ENCODE assay signal across 8 mouse cellular contexts in genomic region chr11:50292190-50292855, GRCm38 (mm10). TPM values are rescaled to one million over a fixed set of nuclear protein-coding genes. Genes with fewer than 3 reads are reported as not detected.
A peak's percentile ranks its signal among the peaks of the same experiment; 100 is the strongest.
DNase-seq lines count a peak whose midpoint lies in the region; ATAC-seq and TF ChIP-seq lines count a peak whose summit lies in the region.

Gene Maml1 (minus strand): TSS chr11:50292311.

- WGBS in forebrain, embryonic 11.5 days = under 1% methylated on average over 45 of the region's 45 CpGs
- WGBS in heart, embryonic 16.5 days = under 1% methylated on average over 45 of the region's 45 CpGs
- under 1% methylated on average over 45 of the region's 45 CpGs for WGBS in liver, embryonic 15.5 days (ENCODE audit: insufficient replicate concordance)
- under 1% methylated on average over 45 of the region's 45 CpGs for WGBS in neural tube, embryonic 12.5 days

- peaks cover 39% of the 10 kb centered on the region for H3K79me2 ChIP-seq in CH12.LX (replicated peaks; ENCODE audit: control insufficient read depth, extremely low read depth, insufficient read depth, poor library complexity, severe bottlenecking)

- ATAC-seq in forebrain, embryonic 11.5 days (replicated peaks; ENCODE audit: low FRiP score) = peak; percentile 98
- ATAC-seq in heart, embryonic 16.5 days (replicated peaks; ENCODE audit: extremely low read depth, insufficient read depth, low FRiP score) = peak; percentile 99
- ATAC-seq in liver, embryonic 15.5 days (ENCODE audit: insufficient read depth) = peak; percentile 94
- peak; percentile 98 for ATAC-seq in neural tube, embryonic 12.5 days (ENCODE audit: low FRiP score, low read depth)

- TF ChIP-seq EP300 in CH12.LX (IDR thresholded peaks at IDR 0.05; ENCODE audit: low read length) = no peak

- DNase-seq in CH12.LX (ENCODE audit: extremely low read depth) = peak; percentile 100
- peak; percentile 97 for DNase-seq in c-Kit-positive CD71-positive TER-119-negative erythroid progenitor cells, embryonic 14.5 days (ENCODE audit: low read depth)
- DNase-seq in forebrain, embryonic 11.5 days (ENCODE audit: low spot score) = peak; percentile 99
- peak; percentile 98 to 99 for DNase-seq in kidney, postnatal 36 days
- DNase-seq in telencephalon, adult 2 months (ENCODE audit: low read depth, low spot score) = peak; percentile 98

- no peaks in the 10 kb centered on the region for H3K27me3 ChIP-seq in CH12.LX (replicated peaks)
- no peaks in the 10 kb centered on the region for H3K27me3 ChIP-seq in forebrain, embryonic 11.5 days (ENCODE audit: control insufficient read depth, insufficient read depth, low read length)
- no peaks in the 10 kb centered on the region for H3K27me3 ChIP-seq in heart, embryonic 16.5 days (ENCODE audit: control insufficient read depth, insufficient read depth, low read length)
- no peaks in the 10 kb centered on the region for H3K27me3 ChIP-seq in liver, embryonic 15.5 days
- no peaks in the 10 kb centered on the region for H3K27me3 ChIP-seq in neural tube, embryonic 12.5 days (replicated peaks)

- peaks cover 7% of the 10 kb centered on the region for H3K9me3 ChIP-seq in CH12.LX (replicated peaks; ENCODE audit: low read length)
- no peaks in the 10 kb centered on the region for H3K9me3 ChIP-seq in forebrain, embryonic 11.5 days (ENCODE audit: control insufficient read depth, low read length)
- H3K9me3 ChIP-seq in heart, embryonic 16.5 days (replicated peaks; ENCODE audit: control insufficient read depth, low read length) = no peaks in the 10 kb centered on the region
- H3K9me3 ChIP-seq in liver, embryonic 15.5 days (replicated peaks) = no peaks in the 10 kb centered on the region
- H3K9me3 ChIP-seq in neural tube, embryonic 12.5 days = no peaks in the 10 kb centered on the region

- peaks cover 36 to 66% of the 10 kb centered on the region in 2 experiments for H3K36me3 ChIP-seq in CH12.LX (replicated peaks in 1 of 2; ENCODE audit: control insufficient read depth in 1 of 2, insufficient read depth in 1 of 2, low read length in 1 of 2)
- H3K36me3 ChIP-seq in forebrain, embryonic 11.5 days (ENCODE audit: control insufficient read depth, insufficient read depth, low read length) = peaks cover 3% of the 10 kb centered on the region; the same call in 1 of the 2 replicates
- peaks cover 25% of the 10 kb centered on the region for H3K36me3 ChIP-seq in heart, embryonic 16.5 days (ENCODE audit: control insufficient read depth, insufficient read depth)
- H3K36me3 ChIP-seq in liver, embryonic 15.5 days (replicated peaks) = peaks cover 53% of the 10 kb centered on the region
- peaks cover 19% of the 10 kb centered on the region for H3K36me3 ChIP-seq in neural tube, embryonic 12.5 days

- in situ Hi-C loops in CH12.LX (cut with MboI; ENCODE audit: low pct_ligation_motif_present, low pct_unique_long_range_greater_than_20kb, low sequenced_read_pairs) = no loop called here

- TF ChIP-seq POLR2A in CH12.LX (IDR thresholded peaks at IDR 0.05; ENCODE audit: low read depth, low read length) = peak; percentile 94

- peak within 1 kb of the TSS; percentile 94 for H3K9ac ChIP-seq in CH12.LX (ENCODE audit: insufficient read depth, low read depth)
- H3K9ac ChIP-seq in forebrain, embryonic 11.5 days (ENCODE audit: low read length) = peak within 1 kb of the TSS; percentile 99
- peak within 1 kb of the TSS; percentile 93 for H3K9ac ChIP-seq in heart, embryonic 16.5 days (ENCODE audit: low read length)
- peak within 1 kb of the TSS; percentile 98 for H3K9ac ChIP-seq in liver, embryonic 15.5 days
- H3K9ac ChIP-seq in neural tube, embryonic 12.5 days = peak within 1 kb of the TSS; percentile 97

- H3K4me1 ChIP-seq in CH12.LX (ENCODE audit: control insufficient read depth in 1 of 2, insufficient read depth in 2 of 2) = peaks cover 8 to 41% of the 10 kb centered on the region in 2 experiments
- H3K4me1 ChIP-seq in forebrain, embryonic 11.5 days (replicated peaks; ENCODE audit: control insufficient read depth, insufficient read depth, low read length) = peaks cover 2% of the 10 kb centered on the region; the same call in 1 of the 2 replicates
- peaks cover 17% of the 10 kb centered on the region for H3K4me1 ChIP-seq in heart, embryonic 16.5 days (ENCODE audit: control insufficient read depth, insufficient read depth, low read length)
- H3K4me1 ChIP-seq in liver, embryonic 15.5 days (replicated peaks) = peaks cover 37% of the 10 kb centered on the region
- peaks cover 11% of the 10 kb centered on the region for H3K4me1 ChIP-seq in neural tube, embryonic 12.5 days

- H3K27ac ChIP-seq in CH12.LX (ENCODE audit: insufficient read depth, low read depth) = peak within 1 kb of the TSS; percentile 60
- H3K27ac ChIP-seq in forebrain, embryonic 11.5 days (ENCODE audit: low read depth, low read length) = peak within 1 kb of the TSS; percentile 95
- peak within 1 kb of the TSS; percentile 97 for H3K27ac ChIP-seq in heart, embryonic 16.5 days (ENCODE audit: low read length)
- peak within 1 kb of the TSS; percentile 96 for H3K27ac ChIP-seq in liver, embryonic 15.5 days (replicated peaks)
- peak within 1 kb of the TSS; percentile 97 for H3K27ac ChIP-seq in neural tube, embryonic 12.5 days

- TF ChIP-seq CTCF in CH12.LX (conservative IDR thresholded peaks at IDR 0.05 in 1 of 2, IDR thresholded peaks at IDR 0.05 in 1 of 2; ENCODE audit: low read depth in 2 of 2, low read length in 2 of 2) = no peak; a peak in 1 of 4 replicates

- no peak for TF ChIP-seq RAD21 in CH12.LX (IDR thresholded peaks at IDR 0.05; ENCODE audit: low read depth, low read length)

- dilution Hi-C loops in CH12.LX (cut with MboI; ENCODE audit: extremely low pct_ligation_motif_present, extremely low pct_unique_long_range_greater_than_20kb, low sequenced_read_pairs) = no loop called here

- H3K4me3 ChIP-seq in CH12.LX (replicated peaks in 1 of 3; ENCODE audit: low read depth in 2 of 3, low read length in 2 of 3, poor library complexity in 1 of 3) = peak within 1 kb of the TSS; percentile 75 to 99 (median 92)
- peak within 1 kb of the TSS; percentile 98 for H3K4me3 ChIP-seq in forebrain, embryonic 11.5 days (ENCODE audit: low read depth, low read length)
- peak within 1 kb of the TSS; percentile 86 for H3K4me3 ChIP-seq in heart, embryonic 16.5 days (ENCODE audit: low read length)
- peak within 1 kb of the TSS; percentile 99 for H3K4me3 ChIP-seq in liver, embryonic 15.5 days (replicated peaks)
- H3K4me3 ChIP-seq in neural tube, embryonic 12.5 days = peak within 1 kb of the TSS; percentile 94

- H3K4me2 ChIP-seq in CH12.LX (ENCODE audit: insufficient read depth, low read depth, poor library complexity, severe bottlenecking) = peak within 1 kb of the TSS; percentile 92
- H3K4me2 ChIP-seq in forebrain, embryonic 11.5 days (ENCODE audit: low read depth, low read length, severe bottlenecking) = peak within 1 kb of the TSS; percentile 78
- H3K4me2 ChIP-seq in heart, embryonic 16.5 days (ENCODE audit: low read depth, low read length) = peak within 1 kb of the TSS; percentile 92
- peak within 1 kb of the TSS; percentile 81 for H3K4me2 ChIP-seq in liver, embryonic 15.5 days
- H3K4me2 ChIP-seq in neural tube, embryonic 12.5 days (replicated peaks) = peak within 1 kb of the TSS; percentile 74

TF ChIP-seq in CH12.LX, 34 proteins besides CTCF, POLR2A, EP300 and RAD21 (continues in another document):
- TF ChIP-seq HCFC1 (IDR thresholded peaks at IDR 0.05; ENCODE audit: low read depth, low read length) = peak; percentile 70
- TF ChIP-seq MAZ (IDR thresholded peaks at IDR 0.05; ENCODE audit: low read depth, low read length) = peak; percentile 89
- TF ChIP-seq ZKSCAN1 (IDR thresholded peaks at IDR 0.05; ENCODE audit: borderline replicate concordance, low read depth, low read length) = no peak
- peak; percentile 93 for TF ChIP-seq MAX (IDR thresholded peaks at IDR 0.05; ENCODE audit: low read length)
- no peak for TF ChIP-seq JUN (IDR thresholded peaks at IDR 0.05; ENCODE audit: insufficient read depth, low read depth, low read length)
- peak; percentile 61 for TF ChIP-seq RCOR1 (conservative IDR thresholded peaks at IDR 0.05; ENCODE audit: low read depth, low read length)
- peak; percentile 95 for TF ChIP-seq TCF12 (IDR thresholded peaks at IDR 0.05; ENCODE audit: low read depth, low read length)
- 0 out of 2 replicates have a peak, but pooled peaks have one; percentile 55 for TF ChIP-seq CHD1 (IDR thresholded peaks at IDR 0.05; ENCODE audit: low read depth, low read length)
- peak; percentile 97 for TF ChIP-seq ZMIZ1 (IDR thresholded peaks at IDR 0.05; ENCODE audit: low read depth, low read length)
- 0 out of 2 replicates have a peak, but pooled peaks have one; percentile 66 for TF ChIP-seq MEF2A (IDR thresholded peaks at IDR 0.05; ENCODE audit: borderline replicate concordance, low read depth, low read length)
- TF ChIP-seq POLR2AphosphoS2 (IDR thresholded peaks at IDR 0.05; ENCODE audit: low read depth, low read length) = peak; percentile 98
- TF ChIP-seq NRF1 (IDR thresholded peaks at IDR 0.05; ENCODE audit: low read depth, low read length) = peak; percentile 52
- TF ChIP-seq ZNF384 (IDR thresholded peaks at IDR 0.05; ENCODE audit: low read depth, low read length) = no peak
- peak; percentile 52; the same call in 1 of the 2 replicates for TF ChIP-seq BHLHE40 (IDR thresholded peaks at IDR 0.05; ENCODE audit: low read depth, low read length)
- TF ChIP-seq TBP (conservative IDR thresholded peaks at IDR 0.05; ENCODE audit: low read depth, low read length) = peak; percentile 88
- TF ChIP-seq USF1 (IDR thresholded peaks at IDR 0.05; ENCODE audit: low read depth, low read length) = no peak
- TF ChIP-seq SIN3A (IDR thresholded peaks at IDR 0.05; ENCODE audit: low read length) = peak; percentile 98
- TF ChIP-seq MXI1 (IDR thresholded peaks at IDR 0.05; ENCODE audit: low read depth, low read length) = peak; percentile 97
- no peak for TF ChIP-seq UBTF (IDR thresholded peaks at IDR 0.05; ENCODE audit: low read depth, low read length)
- peak; percentile 92 for TF ChIP-seq CHD2 (IDR thresholded peaks at IDR 0.05; ENCODE audit: low read length)
- TF ChIP-seq ZC3H11A (IDR thresholded peaks at IDR 0.05; ENCODE audit: low read depth, low read length) = no peak
- TF ChIP-seq PAX5 (IDR thresholded peaks at IDR 0.05; ENCODE audit: low read length) = no peak
- 0 out of 2 replicates have a peak, but pooled peaks have one; percentile 49 for TF ChIP-seq MAFK (IDR thresholded peaks at IDR 0.05; ENCODE audit: insufficient replicate concordance, low read length)

RNA-seq across cellular contexts. Expression of gene Maml1, which starts in this region (rescaled TPM):
- total RNA-seq in CH12.LX (2012; rRNA removed) (4.3 and 5.4 TPM in 2 replicates), CH12.LX (2014; rRNA removed) (1.3 and 2.2 TPM in 2 replicates)
- 8.4 and 9.7 TPM in 2 replicates for polyA plus RNA-seq in CH12.LX (2012; ENCODE audit: insufficient read length, low read depth)
- polyA plus RNA-seq in forebrain, embryonic 11.5 days (2014; fragmentation: Nextera tagmentation; extraction: Ambion mirVana) = 10.0 and 11.9 TPM in 2 replicates
- polyA plus RNA-seq in heart, embryonic 16.5 days (2015; fragmentation: Nextera tagmentation; extraction: Ambion mirVana) = 2.6 and 3.0 TPM in 2 replicates
- 1.5 and 2.1 TPM in 2 replicates for polyA plus RNA-seq in liver, embryonic 15.5 days (2015; fragmentation: Nextera tagmentation; extraction: Ambion mirVana)
- 6.4 and 7.3 TPM in 2 replicates for polyA plus RNA-seq in neural tube, embryonic 12.5 days (2016; fragmentation: Nextera tagmentation; extraction: Ambion mirVana)

Comparison
In these comparisons a context has a peak if more than half of its experiments do, and no peak if none do; other contexts are left out.
1. Peak in every context shown above with its lines: DNase-seq, ATAC-seq, H3K4me3 ChIP-seq and H3K27ac ChIP-seq.